Mouse (Mus musculus): ENCODE measurements around the gene Fam53b.

The Fam53b gene

GRCm38 (mm10) chr7:132787496-132788190 is 26.0 kb downstream of the Fam53b start:
- no peak for DNase-seq

- DNase-seq: no peak
Measured at GRCm38 (mm10) chr7:132787022-132787421, 26.7 kb downstream of the Fam53b start.

GRCm38 (mm10) chr7:132786522-132786921 is 27.2 kb downstream of the Fam53b start:
- DNase-seq: peak; percentile 57

- DNase-seq: no peak
Measured at GRCm38 (mm10) chr7:132786011-132786410, 27.7 kb downstream of the Fam53b start.

DNA sequence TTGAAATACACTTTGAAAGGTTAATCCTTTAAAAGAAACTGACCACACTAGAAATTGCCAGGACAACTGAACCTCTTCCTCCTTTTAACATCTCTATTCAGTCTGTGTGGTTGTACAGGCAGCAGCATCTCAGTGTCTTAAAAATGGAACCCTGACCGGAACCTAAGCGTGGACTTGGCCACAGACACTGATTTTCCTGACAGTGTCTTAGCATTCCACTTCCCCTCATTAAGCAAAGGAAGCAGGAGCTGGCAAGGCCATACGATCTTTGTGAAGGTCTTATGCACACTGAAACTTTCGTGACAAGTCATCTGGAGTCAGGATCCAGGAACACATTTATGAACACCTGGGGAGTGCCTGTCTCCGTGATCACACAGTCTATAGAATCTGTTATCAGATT is 29.6 kb downstream of the Fam53b start:
- DNase-seq: no peak

DNA sequence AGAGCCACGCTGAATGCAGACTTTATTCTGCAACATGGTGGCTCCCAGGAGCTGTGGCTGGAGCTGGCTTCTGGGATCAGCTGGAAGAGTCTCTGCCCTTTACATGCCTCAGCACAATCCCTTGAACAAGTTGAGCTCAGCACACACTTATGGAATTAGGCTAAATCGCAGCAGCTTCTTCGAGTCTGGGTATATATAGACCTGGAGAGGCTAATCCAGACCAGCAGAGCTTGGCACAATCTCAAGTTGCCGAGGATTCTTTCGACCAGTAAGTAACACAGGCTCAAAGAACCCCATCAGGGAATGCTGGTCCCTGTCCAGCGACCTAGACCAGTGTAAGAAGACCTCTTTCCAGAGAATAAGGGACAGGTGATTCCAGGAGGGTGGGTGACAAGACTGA is 31.8 kb downstream of the Fam53b start:
- DNase-seq: peak; percentile 67

DNA sequence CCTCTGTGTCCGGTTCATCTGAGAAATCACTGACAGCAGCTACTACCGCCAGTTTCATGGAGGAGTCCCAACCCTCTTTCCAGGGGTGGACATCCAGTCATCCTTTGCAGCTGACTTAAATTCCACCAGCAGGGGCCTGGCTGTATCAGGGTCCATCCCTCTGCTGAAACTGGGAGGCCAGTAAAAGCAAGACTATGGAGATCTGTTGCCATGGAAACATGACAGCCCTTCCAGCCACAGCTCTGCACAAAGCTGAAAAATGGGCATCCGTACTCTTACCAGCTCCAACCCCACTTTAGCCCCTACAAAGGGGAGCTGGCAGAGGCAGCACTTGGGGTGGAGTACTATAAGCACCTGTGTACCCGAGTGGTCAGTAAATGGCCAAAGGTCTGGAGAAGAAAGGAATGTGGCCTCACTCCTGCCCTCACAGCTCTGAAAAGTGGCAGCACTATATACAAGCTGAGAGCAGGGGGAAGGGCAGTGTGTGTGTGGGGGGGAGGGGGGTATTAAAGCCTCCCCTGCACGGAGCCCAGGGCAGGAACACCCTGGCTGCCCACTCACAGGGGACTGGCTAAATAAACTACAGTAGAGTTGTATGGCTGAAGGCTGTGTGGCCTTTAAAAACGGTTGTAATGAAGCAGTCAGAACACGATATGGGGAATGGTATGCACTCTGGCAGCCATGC is 32.4 kb downstream of the Fam53b start:
- DNase-seq: no peak

DNA sequence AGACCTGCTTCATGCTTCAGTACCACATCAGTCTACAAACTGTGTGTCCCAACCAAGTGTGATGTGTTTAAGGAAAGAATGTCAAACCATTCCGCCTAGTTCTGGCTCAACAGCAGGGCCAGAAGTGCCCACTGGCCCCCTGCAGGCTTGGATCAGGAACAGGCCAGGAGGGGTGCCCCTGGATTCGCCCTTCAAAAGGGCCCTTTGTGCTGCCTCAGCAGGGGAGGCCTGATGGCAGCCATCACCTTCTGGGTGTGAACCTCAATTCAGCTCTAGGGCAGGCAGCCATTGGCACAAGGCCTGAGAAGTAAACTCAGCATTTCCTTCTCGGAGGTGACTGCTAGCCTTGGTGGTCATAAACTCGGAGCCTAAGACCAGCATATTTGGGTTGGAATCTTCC is 33.1 kb downstream of the Fam53b start:
- peak; percentile 68 for DNase-seq

DNA sequence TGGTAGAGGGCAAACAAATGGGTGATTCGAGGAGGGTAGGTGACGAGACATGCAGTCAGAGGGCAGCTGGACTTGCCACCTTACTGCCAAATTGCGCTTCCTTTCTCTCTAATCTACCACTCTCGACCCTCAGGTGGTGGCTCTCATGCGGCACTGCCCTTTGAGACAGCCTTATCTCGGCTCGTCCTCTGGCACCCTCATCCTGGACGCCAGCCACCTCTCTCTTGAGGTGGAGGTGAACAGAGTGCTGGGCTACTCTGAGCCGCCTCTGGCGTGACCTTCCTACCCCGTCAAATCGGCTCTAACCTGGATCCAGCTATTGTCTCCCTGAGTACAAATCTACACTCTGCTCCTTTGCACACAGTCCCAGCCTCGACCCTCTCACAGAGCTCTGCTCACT is 35.1 kb downstream of the Fam53b start:
- DNase-seq: no peak

DNA sequence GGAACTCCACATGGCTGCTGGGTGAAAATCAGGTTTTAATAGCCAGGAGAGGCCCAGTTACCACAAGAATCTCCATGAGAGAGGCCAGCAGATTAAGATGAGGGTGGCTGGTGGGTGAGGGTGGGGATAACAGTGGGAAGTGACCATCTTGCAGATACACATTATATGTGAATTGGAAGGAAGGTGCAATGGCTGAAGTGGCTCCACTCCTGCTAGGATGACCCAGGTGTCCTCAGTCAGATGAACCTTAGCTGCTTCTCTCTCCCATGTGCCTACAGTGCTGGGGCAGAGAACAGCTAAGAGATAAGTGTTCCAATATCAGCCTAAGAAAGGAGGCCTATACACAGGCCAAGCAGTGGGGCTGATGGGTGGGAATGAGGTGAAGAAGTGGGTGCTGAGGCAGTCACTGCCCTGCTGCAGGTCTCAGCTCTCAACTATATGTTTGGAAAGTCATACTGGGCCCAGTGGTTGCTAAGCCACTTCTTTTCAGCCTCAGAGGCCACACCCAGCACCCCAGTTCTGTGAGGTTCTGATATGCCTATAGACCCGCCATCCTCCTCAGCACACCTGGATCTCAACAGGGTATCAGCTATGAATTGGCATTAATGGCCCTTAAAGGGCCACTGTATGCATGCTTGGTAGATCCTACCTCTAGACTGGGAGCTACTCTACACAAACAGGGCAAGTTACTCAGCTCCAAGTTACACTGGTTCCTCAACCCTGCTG is 35.8 kb downstream of the Fam53b start:
- DNase-seq: no peak

- DNase-seq: no peak
Measured at GRCm38 (mm10) chr7:132777117-132777516, 36.6 kb downstream of the Fam53b start.

- DNase-seq: no peak
Measured at GRCm38 (mm10) chr7:132776338-132777111, 37.2 kb downstream of the Fam53b start.

- DNase-seq: no peak
Measured at GRCm38 (mm10) chr7:132775922-132776321, 37.8 kb downstream of the Fam53b start.

DNA sequence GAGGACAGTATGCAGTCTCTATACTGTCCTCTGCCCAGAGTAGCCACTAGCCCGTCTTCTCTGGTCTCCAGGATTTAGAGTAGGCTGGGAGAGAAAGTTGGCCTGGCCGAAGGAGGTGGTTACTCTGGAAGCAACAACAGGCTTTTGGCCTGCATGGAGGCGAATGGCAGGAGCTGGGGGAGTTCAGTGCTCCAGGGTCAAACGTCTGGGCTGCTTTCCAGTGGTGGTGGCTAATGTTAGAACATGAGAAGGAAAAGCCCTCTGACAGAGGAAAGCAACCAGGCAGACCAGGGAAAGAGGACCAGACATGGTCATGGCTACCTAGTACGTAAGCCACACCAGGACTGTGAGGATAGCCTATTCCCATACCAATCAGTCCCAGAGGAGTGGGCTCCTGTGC is 38.4 kb downstream of the Fam53b start:
- no peak for DNase-seq

DNA sequence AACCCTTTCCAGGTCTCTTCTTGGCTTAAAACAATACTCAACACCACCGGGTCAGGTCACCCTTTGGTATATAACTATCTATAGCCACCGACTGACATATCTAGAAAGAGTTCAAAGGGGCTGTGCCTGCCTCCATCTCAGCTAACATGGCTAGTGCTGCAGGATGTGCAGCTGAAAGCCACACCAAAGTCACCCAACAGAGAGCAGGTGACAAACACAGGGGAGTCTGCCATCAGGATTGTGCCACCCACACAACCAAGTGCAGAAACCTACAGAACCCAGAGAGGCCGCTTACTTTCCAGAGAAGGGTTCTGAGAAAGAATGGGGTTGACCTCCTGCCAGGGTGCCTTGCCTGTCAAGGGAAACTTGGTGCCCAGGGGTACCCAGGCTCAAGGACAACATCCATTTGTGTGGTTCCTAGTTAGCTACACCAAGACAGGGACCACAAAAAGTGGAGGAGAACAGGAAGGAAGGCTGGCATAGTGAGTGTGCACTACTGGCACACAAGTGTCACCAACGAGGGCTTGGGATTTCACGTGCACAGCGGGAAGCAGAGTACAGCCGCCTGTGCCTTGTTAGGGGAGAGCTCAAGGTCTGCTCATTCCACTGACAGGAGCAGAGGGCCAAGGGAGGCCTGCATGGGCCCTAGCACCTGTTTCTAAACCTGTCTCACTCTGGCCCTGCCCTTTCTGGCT is 40.5 kb downstream of the Fam53b start:
- no peak for DNase-seq

- no peak for DNase-seq
Measured at GRCm38 (mm10) chr7:132772440-132772839, 41.2 kb downstream of the Fam53b start.

DNA sequence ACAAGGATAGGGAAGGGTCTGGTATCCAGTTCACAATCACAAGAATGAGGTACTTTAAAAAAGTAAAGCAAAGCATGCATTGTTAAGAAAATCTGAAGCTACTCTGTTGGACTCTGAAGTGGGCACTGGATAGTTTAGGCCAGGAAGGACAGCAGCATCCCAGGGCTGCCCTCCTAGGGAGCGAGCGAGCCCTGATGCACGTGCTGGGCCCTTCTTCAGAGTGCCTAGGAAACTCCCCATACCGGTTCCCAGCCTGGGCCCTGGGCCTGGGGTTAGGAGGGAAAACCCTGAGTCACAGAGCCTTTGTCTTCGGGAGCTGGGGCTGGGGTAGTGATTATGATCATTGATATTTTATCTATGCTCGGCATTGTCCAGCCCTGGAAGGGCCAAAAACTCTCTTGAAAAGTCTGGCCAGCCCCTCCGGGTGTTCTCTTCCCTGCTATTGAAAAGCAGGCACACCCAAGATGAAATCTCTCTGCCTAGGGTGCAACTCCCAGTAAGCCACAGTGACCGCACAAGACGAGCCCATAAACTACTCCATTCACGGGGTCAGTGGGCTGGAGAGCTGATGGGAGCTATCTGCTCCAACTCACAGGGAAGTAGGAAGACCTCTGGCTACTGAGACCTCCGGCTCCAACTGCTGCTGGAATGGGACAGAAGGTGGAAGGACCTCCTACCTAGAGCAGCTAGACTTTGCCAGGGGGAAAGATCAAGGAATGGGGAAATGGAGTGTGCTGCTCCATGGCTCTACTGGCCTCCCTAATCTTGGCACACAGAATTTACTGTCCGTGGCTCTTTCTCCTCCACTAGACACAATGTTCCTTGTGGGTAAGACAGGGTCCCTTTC is 45.0 kb downstream of the Fam53b start:
- peak; percentile 63 for DNase-seq

- DNase-seq: no peak
Measured at GRCm38 (mm10) chr7:132767999-132768370, 45.7 kb downstream of the Fam53b start.

DNA sequence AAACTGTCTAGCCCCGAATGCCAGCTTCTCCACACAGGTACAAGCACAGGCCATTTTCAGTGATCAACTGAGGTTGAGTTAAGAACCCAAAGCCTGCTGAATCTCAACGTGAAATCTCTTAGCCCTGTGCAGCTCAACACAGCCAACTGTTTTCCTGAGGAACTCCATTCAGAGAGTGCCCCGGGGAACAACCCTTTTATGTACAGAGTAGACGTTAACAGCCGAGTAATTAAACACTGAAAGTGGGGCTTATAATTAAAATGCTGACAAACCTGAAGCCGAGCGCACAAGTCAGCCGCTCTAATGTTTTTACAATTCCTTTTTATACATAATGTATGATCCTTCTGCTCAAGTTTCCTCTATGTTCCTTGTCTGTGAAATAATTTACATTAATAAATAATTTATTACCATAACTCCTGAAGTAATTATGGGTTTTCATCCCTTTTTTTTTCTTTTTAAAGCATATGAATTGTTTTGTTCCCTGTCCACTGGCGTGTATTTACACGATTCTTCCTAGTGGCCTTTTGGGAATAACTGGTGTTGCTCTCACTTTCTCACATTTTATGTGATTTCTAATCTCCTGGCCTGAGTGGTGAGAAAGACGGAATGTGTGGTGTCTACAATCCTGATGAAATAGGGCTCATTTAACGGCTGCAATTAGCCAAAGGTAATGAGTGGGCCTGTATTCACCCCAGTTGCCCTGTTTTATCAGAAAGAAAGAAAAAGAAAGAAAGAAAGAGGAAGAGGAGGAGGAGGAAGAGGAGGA is 46.3 kb downstream of the Fam53b start:
- no peak for DNase-seq

DNA sequence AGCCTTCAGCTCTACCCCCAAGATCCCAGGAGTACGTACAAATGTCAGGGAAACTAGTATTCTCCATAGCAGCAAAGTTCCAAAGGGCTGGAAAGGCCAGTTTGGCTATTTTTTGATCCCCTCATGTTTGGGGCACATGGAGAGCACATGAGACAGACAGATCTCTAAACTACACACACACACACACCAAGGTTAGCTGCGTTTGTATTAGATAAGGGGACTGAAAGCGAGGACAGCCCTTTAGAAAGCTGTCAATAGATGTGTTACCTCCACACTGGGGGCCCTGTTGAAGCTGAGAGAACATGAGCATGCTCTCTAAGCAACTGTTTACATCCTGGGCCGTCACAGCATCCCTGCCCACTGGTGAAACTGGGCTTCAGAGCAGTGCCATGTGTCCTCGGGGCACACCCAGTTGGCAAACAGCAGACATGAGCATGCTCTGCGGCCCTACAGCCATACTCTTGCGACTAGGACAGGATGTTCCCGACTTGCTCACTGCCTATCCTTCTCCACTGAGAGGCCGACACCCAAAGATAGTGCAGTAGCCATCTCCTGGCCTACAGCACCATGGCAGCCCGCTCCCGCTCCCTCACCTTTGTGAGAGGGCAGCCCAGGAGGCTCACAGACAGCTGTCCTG is 47.3 kb downstream of the Fam53b start:
- DNase-seq: peak; percentile 60
